Mouse (Mus musculus) left cerebral cortex, adult 9 months (tissue): Measurements from ENCODE around the gene Olfr1469.
"Not testable (repeated sequence)": the region's sequence is repeated elsewhere in the genome, so short reads cannot be mapped to it uniquely, and the experiment has no call there.

ENCODE experiments used
- DNase-seq, 2 experiments: peaks; one replicate each; pipeline ENCODE4 v3.0.0; 2022; ENCODE audit warnings: low spot score in 2 of 2

The Olfr1469 gene

DNA sequence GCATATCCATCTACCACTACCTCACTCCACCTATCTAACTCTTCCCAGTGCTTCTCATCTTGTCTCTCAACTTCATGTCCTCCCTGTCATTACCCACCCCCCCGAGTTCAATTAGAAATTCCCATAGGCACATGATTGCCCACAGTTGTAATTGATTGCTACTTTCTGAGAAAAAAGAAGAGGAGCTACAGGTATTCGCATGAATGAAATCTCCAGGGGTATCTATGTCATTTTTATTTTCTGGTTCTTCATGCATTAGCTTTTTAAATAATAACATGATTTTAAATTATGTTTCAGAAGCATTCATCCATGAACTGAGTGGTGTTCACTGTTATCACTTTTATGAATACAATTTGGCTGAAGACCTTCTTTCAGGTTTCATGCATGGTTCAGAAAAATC lies at the start of gene Olfr1469:
Gene Olfr1469, plus strand, starts transcription at position 301 of the 400 bp plus-strand sequence.
- no peak for DNase-seq

DNA sequence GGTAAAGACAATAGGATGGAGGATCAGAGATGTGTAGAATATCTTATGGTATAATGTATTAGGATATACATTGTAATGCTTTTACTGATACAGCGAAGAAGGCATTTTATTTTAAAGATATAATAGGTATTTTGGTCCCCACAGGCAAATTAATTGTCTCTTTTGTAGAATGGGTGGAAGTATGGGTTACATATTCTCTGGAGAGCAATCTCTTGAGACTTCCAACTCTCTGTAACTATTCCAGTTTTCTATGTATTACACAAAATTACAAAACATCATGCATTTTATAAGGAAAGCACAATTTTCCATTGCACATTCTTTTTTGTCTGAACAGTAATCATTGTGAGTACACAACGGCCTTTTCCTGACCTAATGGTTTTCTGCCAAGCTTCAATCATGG lies 45.7 kb upstream of the Olfr1469 start, which contains the start of gene Olfr1467:
Gene Olfr1467, plus strand, starts transcription at position 301 of the 400 bp plus-strand sequence.
- no peak for DNase-seq

DNA sequence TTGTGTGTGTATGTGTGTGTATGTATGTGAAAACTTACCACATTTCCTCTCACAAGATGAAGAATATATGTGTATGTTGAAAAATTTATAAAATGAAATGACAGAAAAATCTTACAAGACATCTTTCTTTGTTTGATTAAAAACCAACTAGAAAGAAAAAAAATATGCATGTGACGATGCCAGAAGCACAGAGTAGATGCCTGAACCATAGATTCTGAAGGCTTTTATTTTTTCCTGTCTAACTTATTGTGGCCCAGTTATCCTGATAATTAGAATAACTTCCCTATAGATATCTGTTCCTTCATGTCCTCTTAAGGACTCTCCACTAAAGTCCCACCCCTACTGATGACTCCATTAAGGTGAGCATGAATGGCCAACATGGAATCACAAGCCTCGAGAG lies 35.5 kb downstream of the Olfr1469 start, which contains the start of gene Olfr1471:
Gene Olfr1471, plus strand, starts transcription at position 301 of the 400 bp plus-strand sequence.
- DNase-seq: not testable (repeated sequence)

DNA sequence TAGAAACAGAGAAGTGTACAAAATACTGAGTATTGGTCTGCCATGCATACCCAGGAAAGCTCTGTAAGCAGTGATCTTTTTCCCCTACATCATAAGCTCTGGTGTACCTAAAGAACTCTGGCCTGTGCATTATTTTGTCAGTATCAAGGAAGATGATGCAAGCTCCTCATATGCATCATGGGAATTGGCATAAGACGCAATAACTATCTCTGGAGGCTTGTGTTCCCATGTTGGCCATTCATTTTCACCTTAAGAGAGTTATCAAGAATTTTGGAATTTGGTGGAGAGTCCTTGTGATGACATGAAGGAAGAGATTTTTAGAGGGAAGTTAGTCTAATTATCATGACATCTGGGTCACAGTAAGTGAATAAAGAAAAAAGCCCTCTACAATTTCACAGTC lies 48.3 kb downstream of the Olfr1469 start, which contains the start of gene Olfr1472:
Gene Olfr1472, minus strand, starts transcription at position 101 of the 400 bp plus-strand sequence.
- DNase-seq: no peak
